Mouse (Mus musculus): Measurements from ENCODE around the gene Olfr1441. TPM values are rescaled to one million over a fixed set of nuclear protein-coding genes. Genes with fewer than 3 reads are reported as not detected.
A peak's percentile ranks its signal among the peaks of the same experiment; 100 is the strongest.

Gene Olfr1441
- polyA plus RNA-seq, 1 experiment from 2014 or later, result not detected

DNA sequence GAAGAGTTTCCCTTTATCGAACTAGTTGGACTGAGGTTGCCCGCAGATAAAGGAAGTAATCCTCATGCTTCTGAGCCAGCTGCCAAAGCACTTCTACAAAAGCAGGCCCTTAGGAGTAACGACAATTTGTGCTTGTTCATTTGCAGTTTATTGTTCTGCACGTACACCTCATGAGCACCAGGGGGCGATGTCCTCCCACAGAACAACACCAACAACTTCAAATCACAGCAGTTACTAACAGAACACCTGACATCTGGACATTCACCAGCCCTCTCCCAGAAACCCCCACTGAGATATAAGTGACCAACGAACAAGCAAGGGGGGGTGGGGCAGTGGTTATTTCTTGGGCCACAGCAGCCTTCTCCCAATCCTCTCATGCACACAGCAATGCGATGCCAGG lies 49.0 kb downstream of the Olfr1441 start:
- Histone ChIP-seq H3K27me3 (ENCODE audit: insufficient read depth, poor library complexity, severe bottlenecking) (no peaks in the 10 kb centered on the region), H3K4me1 (peaks cover 3% of the 10 kb centered on the region), H3K4me3 (no peak overlapping the region), H3K9me3 (no peaks in the 10 kb centered on the region), H3K27ac (no peak overlapping the region), H3K36me3 (no peaks in the 10 kb centered on the region)
- 27% methylated on average over 7 of the region's 7 CpGs for WGBS
- no peak for DNase-seq (ENCODE audit: low spot score)

- Histone ChIP-seq H3K9me3 (no peaks in the 10 kb centered on the region), H3K4me1 (peaks cover 3% of the 10 kb centered on the region), H3K27ac (no peak overlapping the region), H3K4me3 (no peak overlapping the region), H3K27me3 (ENCODE audit: insufficient read depth, poor library complexity, severe bottlenecking) (no peaks in the 10 kb centered on the region), H3K36me3 (no peaks in the 10 kb centered on the region)
- WGBS, result 77% methylated on average over 5 of the region's 5 CpGs
- no peak for DNase-seq (ENCODE audit: low spot score)
Observed at GRCm38 (mm10) chr19:12467436-12467835, 50.2 kb downstream of the Olfr1441 start.

DNA sequence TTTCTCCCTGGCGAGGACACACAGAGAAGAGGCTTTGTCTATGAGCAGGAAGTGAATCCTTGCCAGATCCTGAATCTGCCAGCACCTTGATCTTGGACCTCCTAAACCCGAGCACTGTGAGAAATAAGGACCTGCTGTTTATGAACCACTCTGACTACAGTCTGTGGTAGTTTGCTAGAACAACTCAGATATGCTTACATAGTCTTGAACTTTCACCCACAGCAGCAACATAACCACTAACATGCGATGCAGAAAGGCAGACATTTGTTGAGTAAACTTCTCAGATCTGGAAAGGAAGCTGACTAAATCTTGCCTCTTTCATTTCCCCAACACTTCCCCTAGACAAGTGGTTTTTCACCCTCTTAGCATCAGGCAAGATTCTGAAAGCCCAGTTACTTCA lies 54.6 kb downstream of the Olfr1441 start:
- Histone ChIP-seq H3K27ac (no peak overlapping the region), H3K4me1 (no peaks in the 10 kb centered on the region), H3K36me3 (no peaks in the 10 kb centered on the region), H3K9me3 (no peaks in the 10 kb centered on the region), H3K27me3 (ENCODE audit: insufficient read depth, poor library complexity, severe bottlenecking) (no peaks in the 10 kb centered on the region), H3K4me3 (no peak overlapping the region)
- 66% methylated on average over 3 of the region's 3 CpGs for WGBS
- DNase-seq (ENCODE audit: low spot score), result peak; percentile 19

GRCm38 (mm10) chr19:12472381-12472976 lies 55.2 kb downstream of the Olfr1441 start:
- Histone ChIP-seq H3K27me3 (ENCODE audit: insufficient read depth, poor library complexity, severe bottlenecking) (no peaks in the 10 kb centered on the region), H3K27ac (no peak overlapping the region), H3K36me3 (no peaks in the 10 kb centered on the region), H3K9me3 (no peaks in the 10 kb centered on the region), H3K4me1 (no peaks in the 10 kb centered on the region), H3K4me3 (no peak overlapping the region)
- 69% methylated on average over 5 of the region's 5 CpGs for WGBS
- DNase-seq (ENCODE audit: low spot score), result peak; percentile 20

Other genes with a start within 250 kb of the Olfr1441 start
- not detected in 2 replicates for gene Olfr1555-ps1, start 247.3 kb upstream of the Olfr1441 start, polyA plus RNA-seq (2016; fragmentation: Nextera tagmentation; extraction: Ambion mirVana)
- gene Olfr1431, start 216.8 kb upstream of the Olfr1441 start, polyA plus RNA-seq (2016; fragmentation: Nextera tagmentation; extraction: Ambion mirVana), result not detected in 2 replicates
- gene Olfr1432, start 184.8 kb upstream of the Olfr1441 start, polyA plus RNA-seq (2016; fragmentation: Nextera tagmentation; extraction: Ambion mirVana), result not detected in 2 replicates
- gene Olfr262, start 175.8 kb upstream of the Olfr1441 start, polyA plus RNA-seq (2016; fragmentation: Nextera tagmentation; extraction: Ambion mirVana), result not detected in 2 replicates
- not detected in 2 replicates for gene Olfr235, start 156.4 kb upstream of the Olfr1441 start, polyA plus RNA-seq (2016; fragmentation: Nextera tagmentation; extraction: Ambion mirVana)
- gene Olfr1434, start 137.6 kb upstream of the Olfr1441 start, polyA plus RNA-seq (2016; fragmentation: Nextera tagmentation; extraction: Ambion mirVana), result not detected in 2 replicates
- not detected in 2 replicates for gene Olfr1436, start 118.3 kb upstream of the Olfr1441 start, polyA plus RNA-seq (2016; fragmentation: Nextera tagmentation; extraction: Ambion mirVana)
- not detected in 2 replicates for gene Olfr1437, start 92.3 kb upstream of the Olfr1441 start, polyA plus RNA-seq (2016; fragmentation: Nextera tagmentation; extraction: Ambion mirVana)
- not detected in 2 replicates for gene Olfr1438-ps1, start 81.5 kb upstream of the Olfr1441 start, polyA plus RNA-seq (2016; fragmentation: Nextera tagmentation; extraction: Ambion mirVana)
- not detected in 2 replicates for gene Olfr1440, start 30.2 kb upstream of the Olfr1441 start, polyA plus RNA-seq (2016; fragmentation: Nextera tagmentation; extraction: Ambion mirVana)
- gene Pfpl, start 10.5 kb downstream of the Olfr1441 start, polyA plus RNA-seq (2016; fragmentation: Nextera tagmentation; extraction: Ambion mirVana), result not detected in 2 replicates
- 0.05 TPM in 1 of 2 replicates, not detected in the other for gene Mpeg1, start 43.3 kb downstream of the Olfr1441 start, polyA plus RNA-seq (2016; fragmentation: Nextera tagmentation; extraction: Ambion mirVana)
- gene Dtx4, start 84.0 kb downstream of the Olfr1441 start, polyA plus RNA-seq (2016; fragmentation: Nextera tagmentation; extraction: Ambion mirVana), result 0.91 and 2.9 TPM in 2 replicates
- 20.4 and 21.3 TPM in 2 replicates for gene Fam111a, start 128.3 kb downstream of the Olfr1441 start, polyA plus RNA-seq (2016; fragmentation: Nextera tagmentation; extraction: Ambion mirVana)
- gene Gm4952, start 182.5 kb downstream of the Olfr1441 start, polyA plus RNA-seq (2016; fragmentation: Nextera tagmentation; extraction: Ambion mirVana), result 0.10 and 0.17 TPM in 2 replicates
- gene Glyat, start 215.9 kb downstream of the Olfr1441 start, polyA plus RNA-seq (2016; fragmentation: Nextera tagmentation; extraction: Ambion mirVana), result not detected in 2 replicates

All from heart, embryonic 10.5 days (tissue).